Mouse (Mus musculus): Measurements from ENCODE around the gene Zbtb7b. TPM values are rescaled to one million over a fixed set of nuclear protein-coding genes. Genes with fewer than 3 reads are reported as not detected.

Zbtb7b gene
- polyA plus RNA-seq, 1 experiment from 2014 or later: 2.3 TPM

DNA sequence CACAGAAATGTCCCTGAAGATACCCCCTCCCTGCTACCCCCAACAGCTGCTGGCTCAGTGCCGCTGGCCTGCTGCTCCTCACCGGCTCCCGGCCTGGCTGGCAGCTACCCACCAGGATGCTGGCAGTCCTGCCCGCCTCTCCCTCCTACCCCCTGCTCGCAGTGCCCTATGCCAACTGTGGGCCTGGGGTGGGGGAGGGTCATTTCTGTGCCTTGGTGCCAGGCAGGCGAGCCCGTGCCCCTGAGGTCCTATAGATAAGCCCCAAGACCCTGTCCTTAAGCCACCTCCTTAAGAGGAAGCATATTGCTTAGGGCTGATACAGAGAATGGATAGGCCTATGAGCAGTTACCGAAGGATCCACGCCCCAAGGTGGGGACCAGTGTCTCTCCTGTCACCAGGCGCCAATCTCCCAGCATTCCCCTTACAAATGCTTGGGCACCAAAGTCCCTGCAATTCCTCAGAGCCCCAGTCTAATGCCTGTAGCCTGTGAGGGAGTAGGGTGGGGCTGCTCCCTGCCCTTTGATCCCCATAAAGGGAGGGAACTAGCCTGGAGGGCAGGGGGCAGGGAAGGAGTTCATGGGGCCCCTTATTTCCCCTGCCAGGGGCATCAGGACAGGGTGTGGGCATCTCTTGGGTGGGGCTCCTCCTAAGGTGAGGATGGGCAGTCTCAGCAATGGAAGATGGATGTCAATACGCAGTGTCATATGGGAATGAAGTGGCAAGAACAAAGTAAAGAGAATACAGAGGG is 6.3 kb downstream of the Zbtb7b start:
- no peaks in the 10 kb centered on the region for H3K9me3 ChIP-seq (replicated peaks)
- no peaks in the 10 kb centered on the region for H3K36me3 ChIP-seq
- ATAC-seq (replicated peaks; ENCODE audit: insufficient number of reproducible peaks, insufficient read depth, low FRiP score, low read depth): no peak
- H3K4me2 ChIP-seq: no peak overlapping the region
- 73% methylated on average over 11 of the region's 11 CpGs for WGBS
- H3K27me3 ChIP-seq: no peaks in the 10 kb centered on the region
- H3K4me3 ChIP-seq: no peak overlapping the region
- no peak overlapping the region for H3K27ac ChIP-seq
- H3K9ac ChIP-seq: no peak overlapping the region
- H3K4me1 ChIP-seq (replicated peaks): peaks cover 41% of the 10 kb centered on the region

GRCm38 (mm10) chr3:89387632-89388031 is 6.9 kb downstream of the Zbtb7b start:
- Histone ChIP-seq H3K27me3 (no peaks in the 10 kb centered on the region), H3K4me1 (replicated peaks) (peaks cover 41% of the 10 kb centered on the region), H3K27ac (no peak overlapping the region), H3K36me3 (no peaks in the 10 kb centered on the region), H3K9ac (no peak overlapping the region), H3K4me2 (no peak overlapping the region), H3K9me3 (replicated peaks) (no peaks in the 10 kb centered on the region), H3K4me3 (no peak overlapping the region)
- WGBS: 83% methylated on average over 11 of the region's 11 CpGs
- no peak for ATAC-seq (replicated peaks; ENCODE audit: insufficient number of reproducible peaks, insufficient read depth, low FRiP score, low read depth)

DNA sequence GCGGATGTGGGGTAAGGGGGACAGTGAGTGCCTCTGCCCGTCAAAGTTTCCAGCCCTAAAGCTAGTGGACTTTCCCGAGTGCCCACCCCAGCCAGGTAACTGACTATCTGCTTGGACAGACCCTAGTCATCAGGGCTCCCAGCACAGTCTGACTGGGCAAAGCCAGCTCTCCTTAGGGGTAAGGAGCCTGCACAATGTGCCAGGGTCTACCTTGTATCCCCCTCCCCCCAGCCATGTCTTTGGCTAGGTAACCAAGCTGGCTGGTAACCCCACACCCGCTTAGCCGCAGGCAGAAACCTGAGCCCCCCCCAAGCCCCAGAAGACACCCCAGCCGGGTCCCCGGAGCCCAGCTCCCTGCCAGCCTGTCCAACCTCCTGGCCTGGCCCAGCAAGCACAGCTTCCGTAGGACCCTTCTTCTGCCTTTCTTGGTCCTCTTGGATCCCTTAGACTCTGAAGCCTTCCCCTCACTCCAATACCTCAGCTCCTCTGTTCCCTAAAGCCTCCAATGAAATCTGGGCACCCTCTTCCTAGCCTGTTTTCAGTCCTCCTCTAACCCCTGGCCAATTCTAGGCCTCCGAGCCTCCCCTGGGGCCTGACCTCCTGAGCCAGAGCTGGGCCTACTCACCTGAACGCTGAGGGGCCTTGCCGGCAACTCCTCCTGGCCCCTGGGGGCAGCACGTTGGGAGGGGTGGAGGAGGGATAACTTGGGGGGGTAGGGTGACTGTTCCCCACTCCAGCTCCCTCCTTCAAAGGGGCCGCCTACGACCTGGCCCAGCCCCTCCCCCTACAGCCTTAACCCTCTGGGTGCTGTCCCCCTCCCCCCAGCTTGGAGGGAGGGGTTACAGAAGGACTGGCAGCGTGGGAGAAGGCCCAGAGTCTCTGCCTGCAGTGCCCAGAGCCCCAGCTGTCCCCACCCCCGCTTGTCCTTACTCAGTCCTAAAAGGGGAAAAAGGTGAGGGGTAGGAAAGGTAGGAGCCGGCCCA is 7.8 kb downstream of the Zbtb7b start:
- Histone ChIP-seq H3K9ac (no peak overlapping the region), H3K27ac (no peak overlapping the region), H3K27me3 (no peaks in the 10 kb centered on the region), H3K9me3 (replicated peaks) (no peaks in the 10 kb centered on the region), H3K4me2 (no peak overlapping the region), H3K36me3 (no peaks in the 10 kb centered on the region), H3K4me3 (no peak overlapping the region), H3K4me1 (replicated peaks) (peaks cover 39% of the 10 kb centered on the region)
- no peak for ATAC-seq (replicated peaks; ENCODE audit: insufficient number of reproducible peaks, insufficient read depth, low FRiP score, low read depth)
- WGBS: 64% methylated on average over 17 of the region's 17 CpGs

DNA sequence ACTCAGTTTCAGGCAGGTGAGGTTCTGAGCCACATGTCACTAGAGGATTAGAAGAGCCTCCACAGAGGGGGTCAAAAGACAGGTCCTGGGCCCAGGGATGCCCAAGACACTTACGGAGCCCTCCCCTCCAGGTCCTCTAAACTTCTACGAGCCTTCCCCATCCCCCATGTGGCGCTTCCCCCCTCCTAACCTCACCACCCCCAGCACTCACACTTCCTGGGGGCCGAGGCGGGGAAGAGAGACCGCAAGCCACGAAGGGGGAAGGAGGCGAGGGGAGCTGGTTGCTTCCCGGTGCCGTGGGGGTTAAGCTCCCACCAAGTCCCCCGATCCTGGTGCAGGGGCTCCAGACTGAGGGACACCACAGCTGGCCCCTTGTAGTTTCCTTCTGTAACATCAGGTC is 9.1 kb downstream of the Zbtb7b start:
- ATAC-seq (replicated peaks; ENCODE audit: insufficient number of reproducible peaks, insufficient read depth, low FRiP score, low read depth): no peak
- Histone ChIP-seq H3K9me3 (replicated peaks) (no peaks in the 10 kb centered on the region), H3K4me1 (replicated peaks) (peaks cover 26% of the 10 kb centered on the region), H3K9ac (no peak overlapping the region), H3K4me3 (no peak overlapping the region), H3K4me2 (no peak overlapping the region), H3K27ac (no peak overlapping the region), H3K27me3 (no peaks in the 10 kb centered on the region), H3K36me3 (peaks cover 5% of the 10 kb centered on the region; the same call in 1 of the 2 replicates)
- 50% methylated on average over 11 of the region's 11 CpGs for WGBS

DNA sequence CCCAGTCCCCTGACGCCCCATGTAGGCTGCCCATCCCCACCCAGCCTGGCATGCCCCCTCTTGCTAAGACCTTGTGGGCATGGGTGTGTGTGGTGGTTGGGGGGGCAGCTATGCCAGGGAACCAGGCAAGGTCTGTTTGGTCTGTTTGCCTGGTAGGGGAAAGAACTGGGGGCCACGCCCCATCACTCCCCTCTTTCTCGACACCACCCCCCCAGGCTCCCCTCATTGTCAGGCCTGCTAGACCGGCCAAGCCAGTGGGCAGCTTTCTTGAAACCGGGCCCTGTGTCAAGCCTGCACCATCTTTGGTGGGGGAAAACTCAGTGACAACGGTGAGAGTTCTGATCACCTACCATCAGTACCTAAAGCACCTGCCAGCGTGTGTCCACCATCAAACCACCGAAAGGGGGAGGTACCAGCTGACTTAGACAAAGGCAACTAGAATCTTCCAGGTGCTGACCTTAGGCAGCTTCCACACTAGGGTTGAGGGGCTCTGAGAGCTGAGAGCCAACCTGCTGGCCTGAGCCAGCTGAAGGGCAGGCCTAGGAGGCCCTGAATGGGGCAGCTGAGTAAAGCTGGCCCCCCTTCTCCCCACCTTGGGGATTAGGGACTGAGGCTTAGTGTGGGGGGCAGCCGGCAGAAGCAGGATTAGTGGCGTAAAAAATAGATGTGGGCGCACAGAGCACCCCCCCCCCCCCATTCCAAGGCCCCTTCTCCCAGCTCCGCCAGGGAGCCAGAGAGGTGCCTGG is 10.1 kb downstream of the Zbtb7b start:
- ATAC-seq (replicated peaks; ENCODE audit: insufficient number of reproducible peaks, insufficient read depth, low FRiP score, low read depth): no peak

DNA sequence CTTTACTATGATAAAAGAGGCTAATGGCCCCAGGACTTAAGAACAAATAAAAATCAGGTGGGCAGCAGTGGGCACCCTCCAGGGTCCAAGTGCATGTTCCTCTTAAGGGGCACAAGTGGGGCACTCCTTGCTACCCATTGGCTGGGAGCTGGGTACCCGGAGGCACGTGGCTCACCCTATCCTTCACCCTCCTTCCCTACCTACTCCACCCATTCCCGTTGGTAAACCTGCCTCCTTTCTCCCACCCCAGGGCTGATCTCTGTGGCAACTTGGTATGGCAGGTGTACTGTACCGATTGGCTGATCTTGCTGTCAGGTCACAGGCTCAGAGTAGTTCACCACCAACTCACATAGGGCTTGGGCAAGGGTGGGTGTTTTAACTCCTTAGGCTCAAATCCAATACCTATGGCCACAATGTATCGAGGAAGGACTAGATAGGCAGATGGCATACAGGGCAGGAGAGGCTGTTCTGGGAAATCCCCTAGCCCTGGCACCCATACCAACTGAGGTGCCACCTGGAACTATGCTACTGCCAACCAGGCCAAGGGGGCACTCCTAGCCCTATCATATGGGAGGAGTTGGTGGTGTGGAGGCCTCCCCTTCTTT is 10.8 kb downstream of the Zbtb7b start:
- Histone ChIP-seq H3K4me2 (no peak overlapping the region), H3K4me1 (replicated peaks) (peaks cover 19% of the 10 kb centered on the region), H3K9me3 (replicated peaks) (no peaks in the 10 kb centered on the region), H3K9ac (no peak overlapping the region), H3K36me3 (peaks cover 16% of the 10 kb centered on the region; the same call in 1 of the 2 replicates), H3K27ac (no peak overlapping the region), H3K4me3 (no peak overlapping the region), H3K27me3 (no peaks in the 10 kb centered on the region)
- no peak for ATAC-seq (replicated peaks; ENCODE audit: insufficient number of reproducible peaks, insufficient read depth, low FRiP score, low read depth)
- WGBS: 85% methylated on average over 5 of the region's 5 CpGs

More for the DNA sequence above, 10.1 kb downstream of the Zbtb7b start:
- peaks cover 12% of the 10 kb centered on the region; the same call in 1 of the 2 replicates for H3K36me3 ChIP-seq
- H3K9ac ChIP-seq: no peak overlapping the region
- H3K4me1 ChIP-seq (replicated peaks): peaks cover 17% of the 10 kb centered on the region
- 72% methylated on average over 12 of the region's 12 CpGs for WGBS
- H3K9me3 ChIP-seq (replicated peaks): no peaks in the 10 kb centered on the region
- H3K4me2 ChIP-seq: no peak overlapping the region
- no peak overlapping the region for H3K4me3 ChIP-seq
- no peak overlapping the region for H3K27ac ChIP-seq
- no peaks in the 10 kb centered on the region for H3K27me3 ChIP-seq

GRCm38 (mm10) chr3:89382950-89383349 is 11.6 kb downstream of the Zbtb7b start:
- Histone ChIP-seq H3K36me3 (peaks cover 16% of the 10 kb centered on the region; the same call in 1 of the 2 replicates), H3K27me3 (no peaks in the 10 kb centered on the region), H3K27ac (no peak overlapping the region), H3K4me1 (replicated peaks) (peaks cover 24% of the 10 kb centered on the region), H3K9ac (no peak overlapping the region), H3K9me3 (replicated peaks) (no peaks in the 10 kb centered on the region), H3K4me2 (no peak overlapping the region), H3K4me3 (no peak overlapping the region)
- 80% methylated on average over 5 of the region's 5 CpGs for WGBS
- ATAC-seq (replicated peaks; ENCODE audit: insufficient number of reproducible peaks, insufficient read depth, low FRiP score, low read depth): no peak

DNA sequence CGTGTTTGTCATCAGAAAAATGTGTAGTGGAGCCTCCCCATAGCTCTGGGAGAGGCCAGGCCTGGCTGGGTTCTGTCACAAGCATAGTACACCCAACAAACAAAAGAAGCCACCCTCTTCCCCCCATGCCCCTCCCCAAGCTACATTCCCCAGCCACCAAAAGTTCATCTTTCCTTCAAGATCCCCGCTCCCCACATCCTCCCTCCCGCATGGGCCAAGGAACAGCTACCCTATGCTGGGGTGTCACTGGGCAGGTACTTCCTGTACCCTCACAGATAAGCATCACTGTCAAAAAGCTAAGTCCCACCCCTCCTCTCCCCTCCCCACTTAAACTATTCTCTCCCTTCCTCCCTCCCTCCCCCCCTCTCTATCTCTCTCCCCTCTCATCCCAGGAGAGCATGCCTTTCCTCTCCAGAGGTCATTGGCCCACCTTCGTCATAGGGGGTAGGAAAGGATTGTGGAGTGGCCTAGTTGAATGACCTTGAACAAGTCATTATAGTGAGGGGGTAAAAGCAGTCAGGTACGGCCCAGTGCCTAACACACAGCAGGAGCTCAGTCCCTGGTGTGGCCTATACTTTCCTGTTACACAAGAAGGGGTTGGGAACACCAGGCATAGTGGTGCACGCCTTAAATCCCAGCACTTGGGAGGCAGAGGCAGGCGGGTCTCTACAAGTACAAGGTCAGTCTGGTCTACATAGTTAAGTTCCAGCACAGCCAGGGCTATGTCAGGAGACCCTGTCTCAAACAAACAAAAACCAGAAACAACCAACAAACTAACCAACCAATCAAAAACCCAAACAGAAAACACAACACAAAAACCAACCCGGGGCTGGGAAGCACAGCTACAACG is 12.3 kb downstream of the Zbtb7b start:
- WGBS: 85% methylated on average over 9 of the region's 9 CpGs

GRCm38 (mm10) chr3:89381233-89381632 is 13.3 kb downstream of the Zbtb7b start:
- no peaks in the 10 kb centered on the region for H3K27me3 ChIP-seq
- H3K27ac ChIP-seq: no peak overlapping the region
- peaks cover 25% of the 10 kb centered on the region for H3K4me1 ChIP-seq (replicated peaks)
- WGBS: 77% methylated on average over 11 of the region's 11 CpGs
- no peak for ATAC-seq (replicated peaks; ENCODE audit: insufficient number of reproducible peaks, insufficient read depth, low FRiP score, low read depth)
- H3K9ac ChIP-seq: no peak overlapping the region
- no peak overlapping the region for H3K4me2 ChIP-seq
- peaks cover 16% of the 10 kb centered on the region; the same call in 1 of the 2 replicates for H3K36me3 ChIP-seq
- H3K9me3 ChIP-seq (replicated peaks): no peaks in the 10 kb centered on the region
- H3K4me3 ChIP-seq: no peak overlapping the region

More for the DNA sequence above, 12.3 kb downstream of the Zbtb7b start:
- Histone ChIP-seq H3K27me3 (no peaks in the 10 kb centered on the region), H3K4me3 (no peak overlapping the region), H3K9ac (no peak overlapping the region), H3K4me2 (no peak overlapping the region), H3K9me3 (replicated peaks) (no peaks in the 10 kb centered on the region), H3K36me3 (peaks cover 16% of the 10 kb centered on the region; the same call in 1 of the 2 replicates), H3K27ac (no peak overlapping the region), H3K4me1 (replicated peaks) (peaks cover 25% of the 10 kb centered on the region)
- ATAC-seq (replicated peaks; ENCODE audit: insufficient number of reproducible peaks, insufficient read depth, low FRiP score, low read depth): no peak

DNA sequence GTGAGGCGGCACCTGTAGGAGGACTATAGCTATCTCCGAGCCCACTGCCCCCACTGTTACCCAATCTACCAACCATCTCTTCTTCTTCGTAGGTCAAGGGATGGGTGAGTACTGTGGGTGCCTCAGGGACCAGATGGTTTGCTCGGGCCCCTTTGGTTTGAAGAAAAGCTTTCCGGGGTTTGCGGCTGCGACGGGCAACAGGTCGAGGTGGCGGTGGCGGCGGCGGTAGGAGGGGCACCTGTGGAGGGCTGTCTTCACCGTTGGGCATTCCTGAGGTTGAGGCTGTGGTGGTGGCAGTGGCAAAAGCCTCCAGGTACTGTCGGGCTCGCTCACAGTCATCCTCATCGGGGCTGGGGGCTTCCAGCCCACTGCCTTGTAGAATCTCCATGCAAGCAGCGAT is 13.9 kb downstream of the Zbtb7b start:
- no peak for ATAC-seq (replicated peaks; ENCODE audit: insufficient number of reproducible peaks, insufficient read depth, low FRiP score, low read depth)
- Histone ChIP-seq H3K9ac (no peak overlapping the region), H3K27ac (no peak overlapping the region), H3K4me1 (replicated peaks) (peaks cover 25% of the 10 kb centered on the region), H3K27me3 (no peaks in the 10 kb centered on the region), H3K36me3 (peaks cover 16% of the 10 kb centered on the region; the same call in 1 of the 2 replicates), H3K4me2 (no peak overlapping the region), H3K9me3 (replicated peaks) (no peaks in the 10 kb centered on the region), H3K4me3 (no peak overlapping the region)
- WGBS: 90% methylated on average over 18 of the region's 18 CpGs

Data from heart, embryonic 15.5 days (tissue).